Comparison of ENCODE assay signal across 8 mouse cellular contexts in the genomic region with DNA sequence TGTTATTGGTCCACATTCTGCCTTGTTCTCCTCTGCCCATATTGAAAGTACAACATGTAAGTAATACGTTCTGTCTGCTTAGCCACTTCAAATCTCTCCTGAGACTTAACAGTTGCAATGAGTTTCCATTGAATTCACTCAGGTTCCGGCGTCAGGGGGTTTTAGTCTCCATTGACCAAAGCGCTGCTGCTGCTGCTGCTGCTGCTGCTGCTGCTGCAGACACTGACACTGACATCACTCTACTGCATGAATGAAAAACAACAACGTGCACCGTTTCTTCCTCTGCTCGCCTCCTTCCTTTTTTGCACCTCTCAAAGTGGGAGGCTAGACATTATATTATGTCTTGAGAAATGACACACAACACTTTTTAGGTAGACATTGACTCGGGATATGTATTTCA. TPM values are rescaled to one million over a fixed set of nuclear protein-coding genes. Genes with fewer than 3 reads are reported as not detected.
DNase-seq lines count a peak whose midpoint lies in the region; ATAC-seq and TF ChIP-seq lines count a peak whose summit lies in the region.

No protein-coding gene starts in this region.

- no peaks in the 10 kb centered on the region for H3K36me3 ChIP-seq in heart, embryonic 16.5 days (ENCODE audit: control insufficient read depth, insufficient read depth)
- H3K36me3 ChIP-seq in forebrain, postnatal 0 days (ENCODE audit: insufficient read depth): no peaks in the 10 kb centered on the region
- H3K36me3 ChIP-seq in myocyte (ENCODE audit: control insufficient read depth, insufficient read depth): no peaks in the 10 kb centered on the region

- peak overlapping the region; percentile 77 for H3K4me2 ChIP-seq in heart, embryonic 16.5 days (ENCODE audit: low read depth, low read length)
- peak overlapping the region; percentile 63 for H3K4me2 ChIP-seq in forebrain, postnatal 0 days (ENCODE audit: low read depth)
- peak overlapping the region; percentile 84 for H3K4me2 ChIP-seq in myocyte (ENCODE audit: low read depth)

- 31% methylated on average over 8 of the region's 8 CpGs for WGBS in heart, embryonic 16.5 days
- WGBS in forebrain, postnatal 0 days: 9% methylated on average over 8 of the region's 8 CpGs

- no peak overlapping the region for H3ac ChIP-seq in myocyte (ENCODE audit: control insufficient read depth, insufficient read length)

- peaks cover 16% of the 10 kb centered on the region for H3K79me2 ChIP-seq in myocyte (ENCODE audit: control insufficient read depth, insufficient read depth)

- TF ChIP-seq POLR2A in myocyte (IDR thresholded peaks at IDR 0.05; ENCODE audit: insufficient read length, low read depth): no peak

- no peaks in the 10 kb centered on the region for H3K9me3 ChIP-seq in heart, embryonic 16.5 days (replicated peaks; ENCODE audit: control insufficient read depth, low read length)
- H3K9me3 ChIP-seq in forebrain, postnatal 0 days (ENCODE audit: low read length): no peaks in the 10 kb centered on the region

- intact Hi-C loops in heart, postnatal 25 days (cut with DNase I): loop anchor here (10.0 kb wide), 1 partner anchor 222 kb away; no protein-coding TSS in a partner anchor

- H3K4me1 ChIP-seq in heart, embryonic 16.5 days (ENCODE audit: control insufficient read depth, insufficient read depth, low read length): peaks cover 8% of the 10 kb centered on the region; the same call in 1 of the 2 replicates
- H3K4me1 ChIP-seq in forebrain, postnatal 0 days (ENCODE audit: insufficient read depth): peaks cover 18% of the 10 kb centered on the region

- H3K4me3 ChIP-seq in heart, embryonic 16.5 days (ENCODE audit: low read length): peak overlapping the region; percentile 95
- H3K4me3 ChIP-seq in forebrain, postnatal 0 days (ENCODE audit: low read depth, low read length): peak overlapping the region; percentile 84
- H3K4me3 ChIP-seq in myocyte: no peak overlapping the region

- H3K27ac ChIP-seq in heart, embryonic 16.5 days (ENCODE audit: low read length): no peak overlapping the region
- no peak overlapping the region for H3K27ac ChIP-seq in forebrain, postnatal 0 days (ENCODE audit: low read depth, low read length)

- DNase-seq in heart, postnatal 25 days (ENCODE audit: low spot score): no peak
- DNase-seq in brain, adult 2 months (ENCODE audit: low read depth, low spot score): peak; percentile 58
- DNase-seq in forebrain, postnatal 0 days: peak; percentile 33
- DNase-seq in adrenal gland, postnatal 25 days: no peak
- DNase-seq in adrenal gland, postnatal 36 days: no peak
- no peak for DNase-seq in ovary, postnatal 36 days (ENCODE audit: low spot score)

- no peak for ATAC-seq in heart, embryonic 16.5 days (replicated peaks; ENCODE audit: extremely low read depth, insufficient read depth, low FRiP score)
- ATAC-seq in forebrain, postnatal 0 days: no peak

- no peak for TF ChIP-seq CTCF in forebrain, postnatal 0 days (IDR thresholded peaks at IDR 0.05; ENCODE audit: low read depth)

- no peaks in the 10 kb centered on the region for H3K27me3 ChIP-seq in heart, embryonic 16.5 days (ENCODE audit: control insufficient read depth, insufficient read depth, low read length)
- H3K27me3 ChIP-seq in forebrain, postnatal 0 days (ENCODE audit: insufficient read depth, low read length): no peaks in the 10 kb centered on the region
- no peaks in the 10 kb centered on the region for H3K27me3 ChIP-seq in myocyte (ENCODE audit: control insufficient read depth, insufficient read depth, insufficient read length)

- peak overlapping the region; percentile 42; the same call in 1 of the 2 replicates for H3K9ac ChIP-seq in heart, embryonic 16.5 days (ENCODE audit: low read length)
- H3K9ac ChIP-seq in forebrain, postnatal 0 days: peak overlapping the region; percentile 92

TF ChIP-seq in myocyte, 11 proteins besides CTCF, POLR2A, EP300 and RAD21:
- no peak for TF ChIP-seq CEBPB (IDR thresholded peaks at IDR 0.05; ENCODE audit: insufficient read depth, poor library complexity, severe bottlenecking)
- no peak for TF ChIP-seq USF1 (IDR thresholded peaks at IDR 0.05; ENCODE audit: low read depth)
- TF ChIP-seq TCF3 (IDR thresholded peaks at IDR 0.05; ENCODE audit: insufficient read length, low read depth): no peak
- TF ChIP-seq MYOG (IDR thresholded peaks at IDR 0.05; ENCODE audit: control insufficient read depth in 1 of 3, insufficient read depth in 1 of 3, insufficient read length in 2 of 3, low read depth in 2 of 3): no peak
- no peak for TF ChIP-seq E2F4 (IDR thresholded peaks at IDR 0.05; ENCODE audit: insufficient read depth)
- no peak for TF ChIP-seq MYOD1 (IDR thresholded peaks at IDR 0.05; ENCODE audit: control insufficient read depth in 1 of 3, insufficient read length in 2 of 3, low read depth in 2 of 3)
- TF ChIP-seq TCF12 (IDR thresholded peaks at IDR 0.05; ENCODE audit: insufficient read depth, poor library complexity, severe bottlenecking): no peak
- TF ChIP-seq MAX (IDR thresholded peaks at IDR 0.05; ENCODE audit: low read depth): no peak
- no peak for TF ChIP-seq REST (IDR thresholded peaks at IDR 0.05; ENCODE audit: insufficient read depth, insufficient read length)
- no peak for TF ChIP-seq POLR2AphosphoS2 (IDR thresholded peaks at IDR 0.05; ENCODE audit: insufficient read length, low read depth)
- TF ChIP-seq SRF (IDR thresholded peaks at IDR 0.05; ENCODE audit: control insufficient read depth, insufficient read length, low read depth): no peak

RNA-seq across cellular contexts. Expression of a gene that starts 3.0 kb away (rescaled TPM):
- 2.5 and 4.0 TPM in 2 replicates for polyA plus RNA-seq in heart, embryonic 16.5 days (2015; fragmentation: Nextera tagmentation; extraction: Ambion mirVana)
- 10 to 100 TPM in 1 of 2 experiments, 1 to 10 TPM in 1; 8.8 to 10.8 TPM for total RNA-seq in heart, postnatal 25 days (2021)
- total RNA-seq in forebrain, postnatal 0 days (2014; rRNA removed): 26.4 and 41.7 TPM in 2 replicates
- polyA plus RNA-seq in forebrain, postnatal 0 days (2015; fragmentation: Nextera tagmentation; extraction: Ambion mirVana): 8.9 and 9.9 TPM in 2 replicates
- 0.84 TPM for polyA plus RNA-seq in myocyte (2012; fragmentation: generic; extraction: Trizol)
- total RNA-seq in adrenal gland, postnatal 25 days (2021): 25.2 and 29.4 TPM in 2 replicates
- 10 to 100 TPM; 26.8 to 27.3 TPM for total RNA-seq in adrenal gland, postnatal 36 days (2021)

Comparison
In these comparisons a context has a peak if more than half of its experiments do, and no peak if none do; other contexts are left out.
1. DNase-seq: peak in brain, adult 2 months (single experiment) and forebrain, postnatal 0 days (single experiment); none in heart, postnatal 25 days (single experiment), adrenal gland, postnatal 25 days (single experiment), adrenal gland, postnatal 36 days (0 of 2) and ovary, postnatal 36 days (single experiment).
2. Peak in every context shown above with its lines, with median percentiles within 50 percentile points of each other: H3K4me2 ChIP-seq.